Mouse (Mus musculus): ENCODE measurements around the gene Cbr2.

The Cbr2 gene

GRCm38 (mm10) chr11:120731395-120731794 is 519 bp downstream of the Cbr2 start:
- DNase-seq (ENCODE audit: low read depth, low spot score): no peak

GRCm38 (mm10) chr11:120730331-120730870 is 1.5 kb downstream of the Cbr2 start:
- DNase-seq (ENCODE audit: low read depth, low spot score): no peak

GRCm38 (mm10) chr11:120729432-120730050 is 2.4 kb downstream of the Cbr2 start:
- peak; percentile 77 for DNase-seq (ENCODE audit: low read depth, low spot score)

GRCm38 (mm10) chr11:120728530-120729240 is 3.2 kb downstream of the Cbr2 start:
- DNase-seq (ENCODE audit: low read depth, low spot score): no peak

GRCm38 (mm10) chr11:120727564-120727963 is 4.3 kb downstream of the Cbr2 start:
- DNase-seq (ENCODE audit: low read depth, low spot score): no peak

- peak; percentile 93 for DNase-seq (ENCODE audit: low read depth, low spot score)
Measured at GRCm38 (mm10) chr11:120727169-120727527, 4.8 kb downstream of the Cbr2 start, which contains the start of gene Dcxr. TSS of gene Dcxr (minus strand) at chr11:120727281.

GRCm38 (mm10) chr11:120726243-120727168 is 5.4 kb downstream of the Cbr2 start:
- no peak for DNase-seq (ENCODE audit: low read depth, low spot score)

GRCm38 (mm10) chr11:120723509-120723908 is 8.4 kb downstream of the Cbr2 start:
- no peak for DNase-seq (ENCODE audit: low read depth, low spot score)

GRCm38 (mm10) chr11:120722761-120723382 is 9.0 kb downstream of the Cbr2 start:
- no peak for DNase-seq (ENCODE audit: low read depth, low spot score)

- no peak for DNase-seq (ENCODE audit: low read depth, low spot score)
Measured at GRCm38 (mm10) chr11:120722067-120722630, 9.8 kb downstream of the Cbr2 start.

- DNase-seq (ENCODE audit: low read depth, low spot score): peak; percentile 80
Measured at GRCm38 (mm10) chr11:120721124-120722066, 10.5 kb downstream of the Cbr2 start, which contains the start of gene Rac3. TSS of gene Rac3 (plus strand) at chr11:120721470.

GRCm38 (mm10) chr11:120720450-120720849 is 11.5 kb downstream of the Cbr2 start:
- peak; percentile 94 for DNase-seq (ENCODE audit: low read depth, low spot score)

- DNase-seq (ENCODE audit: low read depth, low spot score): no peak
Measured at GRCm38 (mm10) chr11:120719841-120720376, 12.0 kb downstream of the Cbr2 start.

- DNase-seq (ENCODE audit: low read depth, low spot score): no peak
Measured at GRCm38 (mm10) chr11:120719242-120719641, 12.7 kb downstream of the Cbr2 start.

GRCm38 (mm10) chr11:120715131-120715530 is 16.8 kb downstream of the Cbr2 start:
- DNase-seq (ENCODE audit: low read depth, low spot score): no peak

GRCm38 (mm10) chr11:120714546-120714945 is 17.4 kb downstream of the Cbr2 start:
- no peak for DNase-seq (ENCODE audit: low read depth, low spot score)

GRCm38 (mm10) chr11:120713580-120714518 is 18.1 kb downstream of the Cbr2 start, which contains the start of the genes Cenpx and Lrrc45:
TSS of gene Cenpx (minus strand) at chr11:120713738.
TSS of gene Lrrc45 (plus strand) at chr11:120713925.
- DNase-seq (ENCODE audit: low read depth, low spot score): peak; percentile 99
